In the genomic region with DNA sequence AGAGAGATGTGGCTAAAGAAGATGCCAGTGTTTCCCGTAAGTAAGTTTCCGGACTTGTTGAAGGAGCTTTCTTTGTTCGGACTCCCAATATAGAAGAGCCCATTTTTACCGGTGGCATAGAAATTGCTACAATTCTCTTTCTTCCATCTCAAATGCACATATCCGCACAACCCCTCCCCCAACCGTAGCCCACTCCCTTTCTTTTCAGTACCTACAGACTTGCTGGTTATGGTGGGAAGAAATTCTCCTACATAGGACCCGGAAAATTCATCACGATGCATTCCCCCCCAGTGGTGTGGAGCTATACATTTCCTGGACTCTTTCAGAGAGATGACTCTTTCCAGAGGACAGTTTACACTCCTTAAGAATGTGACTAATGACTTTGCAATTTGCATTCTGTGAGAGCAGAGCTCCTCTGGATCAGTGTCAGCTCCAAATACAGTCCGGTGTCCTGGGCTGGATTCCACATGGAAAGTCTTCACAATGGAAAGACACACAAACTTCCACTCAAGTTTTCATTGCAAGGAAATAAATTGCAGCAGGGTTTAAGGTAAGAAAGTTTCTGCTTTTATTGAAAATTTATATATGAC, we compare ENCODE assay signal across 18 mouse cellular contexts. TPM values are rescaled to one million over a fixed set of nuclear protein-coding genes. Genes with fewer than 3 reads are reported as not detected.
DNase-seq lines count a peak whose midpoint lies in the region; ATAC-seq lines count a peak whose summit lies in the region.
"Had no signal": no experiment of that assay in that cellular context is flagged by ENCODE, and none has a peak within 500 bp of the region (broad histone marks: within the 10 kb centered on the region; RNA-seq: fewer than 3 reads in every experiment).

No protein-coding gene starts in this region.

- no peak overlapping the region for H3K27ac ChIP-seq in embryonic facial prominence, embryonic 10.5 days (replicated peaks)
- H3K27ac ChIP-seq in forebrain, embryonic 16.5 days (ENCODE audit: low read length) = 0 out of 2 replicates have a peak overlapping the region, but pooled peaks have one; percentile 37
- no peak overlapping the region for H3K27ac ChIP-seq in heart, embryonic 12.5 days (ENCODE audit: poor library complexity, severe bottlenecking)
- H3K27ac ChIP-seq: limb, embryonic 13.5 days; macrophage had no signal

- H3K4me3 ChIP-seq in embryonic facial prominence, embryonic 10.5 days = peak overlapping the region; percentile 73
- 0 out of 2 replicates have a peak overlapping the region, but pooled peaks have one; percentile 0 for H3K4me3 ChIP-seq in forebrain, embryonic 16.5 days (replicated peaks; ENCODE audit: low read length)
- no peak overlapping the region for H3K4me3 ChIP-seq in heart, embryonic 12.5 days
- H3K4me3 ChIP-seq: myocyte had no signal

- WGBS in embryonic facial prominence, embryonic 10.5 days = 3% methylated on average over 9 of the region's 9 CpGs
- WGBS in forebrain, embryonic 16.5 days = 12% methylated on average over 9 of the region's 9 CpGs
- WGBS in heart, embryonic 12.5 days = 20% methylated on average over 9 of the region's 9 CpGs

- ATAC-seq in forebrain, embryonic 16.5 days = no peak
- ATAC-seq in heart, embryonic 12.5 days (ENCODE audit: insufficient number of reproducible peaks, low FRiP score) = no peak
- ATAC-seq: liver, postnatal 0 days had no signal

- peak; percentile 32 for DNase-seq in retina, embryonic 14.5 days (ENCODE audit: low spot score)
- no peak for DNase-seq in retina, postnatal 1 day
- peak; percentile 50 for DNase-seq in embryonic facial prominence, embryonic 10.5 days (ENCODE audit: low spot score)
- no peak for DNase-seq in urinary bladder, postnatal 25 days (ENCODE audit: low spot score)
- no peak for DNase-seq in thymus, postnatal 14 days
- DNase-seq: cerebellum, adult 9-10 months; kidney, adult 11 months; kidney, postnatal 36 days; liver, postnatal 0 days; right cerebral cortex, postnatal 4 days had no signal

- H3K27me3 ChIP-seq in embryonic facial prominence, embryonic 10.5 days (replicated peaks; ENCODE audit: low read depth, poor library complexity, severe bottlenecking) = peaks cover 97% of the 10 kb centered on the region
- peaks cover 22% of the 10 kb centered on the region for H3K27me3 ChIP-seq in forebrain, embryonic 16.5 days (replicated peaks; ENCODE audit: control insufficient read depth, insufficient read depth, low read length)
- H3K27me3 ChIP-seq in heart, embryonic 12.5 days (replicated peaks) = peaks cover 52% of the 10 kb centered on the region

- H3K4me1 ChIP-seq in embryonic facial prominence, embryonic 10.5 days = peaks cover 69% of the 10 kb centered on the region
- peaks cover 41% of the 10 kb centered on the region for H3K4me1 ChIP-seq in forebrain, embryonic 16.5 days (replicated peaks; ENCODE audit: control insufficient read depth, insufficient read depth, low read length)
- H3K4me1 ChIP-seq in heart, embryonic 12.5 days (replicated peaks) = peaks cover 50% of the 10 kb centered on the region

- peak overlapping the region; percentile 2 for H3K4me2 ChIP-seq in forebrain, embryonic 16.5 days (ENCODE audit: low read length)
- H3K4me2 ChIP-seq in heart, embryonic 12.5 days = no peak overlapping the region

- no peak overlapping the region for H3K9ac ChIP-seq in forebrain, embryonic 16.5 days (replicated peaks; ENCODE audit: low read depth, low read length)
- H3K9ac ChIP-seq in heart, embryonic 12.5 days = no peak overlapping the region
- H3K9ac ChIP-seq: embryonic facial prominence, embryonic 12.5 days; limb, embryonic 13.5 days; liver, postnatal 0 days had no signal

- H3K9me3 ChIP-seq in embryonic facial prominence, embryonic 10.5 days = no peaks in the 10 kb centered on the region
- no peaks in the 10 kb centered on the region for H3K9me3 ChIP-seq in forebrain, embryonic 16.5 days (ENCODE audit: control insufficient read depth, low read length)
- H3K9me3 ChIP-seq in heart, embryonic 12.5 days (replicated peaks) = no peaks in the 10 kb centered on the region
- H3K9me3 ChIP-seq: embryonic facial prominence, embryonic 12.5 days; heart, embryonic 10.5 days; limb, embryonic 13.5 days had no signal

- no peaks in the 10 kb centered on the region for H3K36me3 ChIP-seq in embryonic facial prominence, embryonic 10.5 days (replicated peaks)
- no peaks in the 10 kb centered on the region for H3K36me3 ChIP-seq in forebrain, embryonic 16.5 days (ENCODE audit: control insufficient read depth, insufficient read depth)
- no peaks in the 10 kb centered on the region for H3K36me3 ChIP-seq in heart, embryonic 12.5 days
- H3K36me3 ChIP-seq: embryonic facial prominence, embryonic 12.5 days; heart, embryonic 10.5 days; limb, embryonic 13.5 days had no signal

RNA-seq across cellular contexts. Expression of a gene that starts 2.7 kb away (rescaled TPM):
- polyA plus RNA-seq in embryonic facial prominence, embryonic 10.5 days (2016; fragmentation: Nextera tagmentation; extraction: Ambion mirVana) = 7.3 and 7.6 TPM in 2 replicates
- polyA plus RNA-seq in forebrain, embryonic 16.5 days (2015; fragmentation: Nextera tagmentation; extraction: Ambion mirVana) = 9.3 and 9.5 TPM in 2 replicates
- polyA plus RNA-seq in heart, embryonic 12.5 days (2016; fragmentation: Nextera tagmentation; extraction: Ambion mirVana) = 0.28 and 0.45 TPM in 2 replicates
- polyA plus RNA-seq: liver, postnatal 0 days; macrophage; thymus, postnatal 0 days had no signal

Comparison
In these comparisons a context has a peak if more than half of its experiments do, and no peak if none do; other contexts are left out.
1. DNase-seq: peak in retina, embryonic 14.5 days (single experiment) and embryonic facial prominence, embryonic 10.5 days (single experiment); none in retina, postnatal 1 day (single experiment), urinary bladder, postnatal 25 days (single experiment) and thymus, postnatal 14 days (single experiment).